Mouse (Mus musculus) small intestine, adult 2 months (tissue): ENCODE measurements around the gene Cyth3. TPM values are rescaled to one million over a fixed set of nuclear protein-coding genes. Genes with fewer than 3 reads are reported as not detected.

ENCODE experiments used
- H3K27ac ChIP-seq: fragments of 200-500 bp; 2 replicates; pipeline ENCODE4 v1.5.1; 2012; ENCODE audit warnings: low read depth, low read length, control low read depth, inconsistent platforms; ENCODE audit not compliant: insufficient read depth
- H3K27me3 ChIP-seq: fragments of 200-500 bp; 2 replicates; pipeline ENCODE4 v1.6.1; 2012; ENCODE audit warnings: mild to moderate bottlenecking, moderate library complexity, low read length, inconsistent platforms; ENCODE audit not compliant: control insufficient read depth, insufficient read depth
- H3K36me3 ChIP-seq: fragments of 200-500 bp; 2 replicates; pipeline ENCODE4 v1.6.1; 2012; ENCODE audit warnings: mild to moderate bottlenecking, low read length, control low read depth, inconsistent platforms; ENCODE audit not compliant: control insufficient read depth, insufficient read depth
- H3K4me1 ChIP-seq: fragments of 200-500 bp; 2 replicates; pipeline ENCODE4 v1.6.1; 2012; ENCODE audit warnings: low read length, inconsistent platforms, mixed read lengths; ENCODE audit not compliant: control insufficient read depth, insufficient read depth, insufficient read length
- H3K4me3 ChIP-seq: fragments of 200-500 bp; 2 replicates; pipeline ENCODE4 v1.5.1; 2012; ENCODE audit warnings: low read depth, mild to moderate bottlenecking, control low read depth, inconsistent platforms, low read length, moderate library complexity
- CTCF ChIP-seq: fragments of 200-500 bp; IDR thresholded peaks from 2 replicates; pipeline ENCODE4 v1.5.1; 2012; ENCODE audit warnings: low read depth, mild to moderate bottlenecking, control low read depth, inconsistent platforms, low read length, moderate library complexity, mixed read lengths; ENCODE audit not compliant: insufficient replicate concordance, insufficient read length; ENCODE audit errors: extremely low read depth
- POLR2A ChIP-seq: fragments of 200-500 bp; IDR thresholded peaks from 2 replicates; pipeline ENCODE4 v1.6.1; 2012; ENCODE audit warnings: low read depth, mild to moderate bottlenecking, control low read depth, inconsistent platforms, low read length, moderate library complexity
- WGBS: fragments of 180-500 bp; shearing (Covaris S2); methylation state at CpG from one replicate; pipeline ENCODE4 v1.1.7; 2018; 5-methylcytosine and 5-hydroxymethylcytosine counted together
- polyA plus RNA-seq: library from polyadenylated mRNA; depleted of rRNA; stranded (reverse); fragments of >200 nt; gene quantifications from 2 replicates; pipeline ENCODE4 v1.2.3, GENCODE M21; 2012

Gene Cyth3
- polyA plus RNA-seq, 1 experiment, result 10.3 TPM

GRCm38 (mm10) chr5:143679654-143680053 is 57.4 kb downstream of the Cyth3 start:
- TF ChIP-seq POLR2A (no peak), CTCF (no peak)
- Histone ChIP-seq H3K27me3 (no peaks in the 10 kb centered on the region), H3K4me3 (no peak overlapping the region), H3K27ac (no peak overlapping the region), H3K36me3 (no peaks in the 10 kb centered on the region), H3K4me1 (peaks cover 5% of the 10 kb centered on the region; the same call in 1 of the 2 replicates)
- 73% methylated on average over 6 of the region's 6 CpGs for WGBS

- Histone ChIP-seq H3K36me3 (peaks cover 3% of the 10 kb centered on the region; the same call in 1 of the 2 replicates), H3K4me1 (peaks cover 3% of the 10 kb centered on the region; the same call in 1 of the 2 replicates), H3K27ac (no peak overlapping the region), H3K4me3 (no peak overlapping the region), H3K27me3 (no peaks in the 10 kb centered on the region)
- 69% methylated on average over 6 of the region's 6 CpGs for WGBS
- TF ChIP-seq CTCF (no peak), POLR2A (no peak)
Observed at GRCm38 (mm10) chr5:143683696-143684095, 61.4 kb downstream of the Cyth3 start.

GRCm38 (mm10) chr5:143684911-143685390 is 62.7 kb downstream of the Cyth3 start:
- H3K27me3 ChIP-seq, result no peaks in the 10 kb centered on the region
- no peak overlapping the region for H3K4me3 ChIP-seq
- no peak overlapping the region for H3K27ac ChIP-seq
- TF ChIP-seq POLR2A (no peak), CTCF (no peak)
- H3K36me3 ChIP-seq, result peaks cover 3% of the 10 kb centered on the region; the same call in 1 of the 2 replicates
- WGBS, result 79% methylated on average over 8 of the region's 8 CpGs
- H3K4me1 ChIP-seq, result peaks cover 3% of the 10 kb centered on the region; the same call in 1 of the 2 replicates

- Histone ChIP-seq H3K27ac (no peak overlapping the region), H3K4me3 (no peak overlapping the region), H3K27me3 (no peaks in the 10 kb centered on the region), H3K4me1 (no peaks in the 10 kb centered on the region; the same call in 1 of the 2 replicates), H3K36me3 (peaks cover 3% of the 10 kb centered on the region; the same call in 1 of the 2 replicates)
- no peak for TF ChIP-seq CTCF
- TF ChIP-seq POLR2A, result no peak
- WGBS, result 84% methylated on average over 3 of the region's 3 CpGs
Observed at GRCm38 (mm10) chr5:143686456-143686855, 64.2 kb downstream of the Cyth3 start.

GRCm38 (mm10) chr5:143687589-143687988 is 65.3 kb downstream of the Cyth3 start:
- 87% methylated on average over 3 of the region's 3 CpGs for WGBS
- H3K4me1 ChIP-seq, result no peaks in the 10 kb centered on the region; the same call in 1 of the 2 replicates
- no peaks in the 10 kb centered on the region for H3K27me3 ChIP-seq
- no peak overlapping the region for H3K27ac ChIP-seq
- TF ChIP-seq CTCF (no peak), POLR2A (no peak)
- H3K4me3 ChIP-seq, result no peak overlapping the region
- H3K36me3 ChIP-seq, result peaks cover 3% of the 10 kb centered on the region; the same call in 1 of the 2 replicates

GRCm38 (mm10) chr5:143690392-143690791 is 68.1 kb downstream of the Cyth3 start:
- Histone ChIP-seq H3K4me1 (no peaks in the 10 kb centered on the region), H3K4me3 (no peak overlapping the region), H3K36me3 (peaks cover 3% of the 10 kb centered on the region; the same call in 1 of the 2 replicates), H3K27ac (no peak overlapping the region), H3K27me3 (no peaks in the 10 kb centered on the region)
- WGBS, result 85% methylated on average over 9 of the region's 9 CpGs
- TF ChIP-seq CTCF, result no peak
- TF ChIP-seq POLR2A, result no peak

GRCm38 (mm10) chr5:143690926-143691325 is 68.7 kb downstream of the Cyth3 start:
- no peak for TF ChIP-seq CTCF
- TF ChIP-seq POLR2A, result no peak
- H3K4me1 ChIP-seq, result no peaks in the 10 kb centered on the region
- no peaks in the 10 kb centered on the region for H3K27me3 ChIP-seq
- no peak overlapping the region for H3K27ac ChIP-seq
- H3K4me3 ChIP-seq, result no peak overlapping the region
- peaks cover 3% of the 10 kb centered on the region; the same call in 1 of the 2 replicates for H3K36me3 ChIP-seq
- 91% methylated on average over 5 of the region's 5 CpGs for WGBS
